Mouse (Mus musculus): Measurements from ENCODE around the gene Arid3b. TPM values are rescaled to one million over a fixed set of nuclear protein-coding genes. Genes with fewer than 3 reads are reported as not detected.
A peak's percentile ranks its signal among the peaks of the same experiment; 100 is the strongest.
"Not testable (repeated sequence)": the region's sequence is repeated elsewhere in the genome, so short reads cannot be mapped to it uniquely, and the experiment has no call there.

Arid3b gene
- 4.7 and 4.9 TPM in 2 replicates for polyA plus RNA-seq (2014; fragmentation: Nextera tagmentation; extraction: Ambion mirVana)

DNA sequence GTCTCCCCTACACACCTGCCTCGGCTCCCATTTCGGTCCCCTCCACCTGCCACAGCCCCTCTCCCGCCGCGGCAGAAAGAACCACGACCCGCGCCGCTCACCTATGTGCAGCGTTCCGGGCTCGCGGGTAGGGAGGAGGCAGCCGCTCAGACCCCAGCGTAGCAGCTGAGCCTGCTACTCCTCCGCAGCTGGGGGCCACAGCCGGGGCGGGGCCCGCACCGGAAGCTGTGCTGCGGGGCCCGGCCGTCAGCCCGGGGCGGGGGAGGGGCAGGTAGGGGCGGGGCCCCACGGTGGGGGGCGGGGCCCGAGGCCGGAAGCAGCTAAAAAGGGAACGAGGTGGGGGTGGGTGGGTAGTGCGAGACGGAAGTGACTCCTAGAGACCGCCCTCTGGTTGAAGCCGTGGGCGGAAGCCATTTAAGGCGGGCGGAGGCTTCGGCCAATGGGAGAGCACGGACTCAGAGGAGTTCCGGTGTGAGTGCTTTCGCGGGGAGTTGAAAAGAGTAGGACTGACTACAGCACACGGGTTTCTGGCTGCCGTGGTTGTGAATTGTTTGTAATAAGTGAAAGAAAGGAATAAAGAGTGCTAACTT, at the start of gene Arid3b:
TSS of gene Arid3b (minus strand) at position 213 of the 590 bp plus-strand sequence.
- Histone ChIP-seq H3K4me2 (peak within 1 kb of the TSS; percentile 81), H3K4me1 (ENCODE audit: insufficient read depth) (peaks cover 9% of the 10 kb centered on the region), H3K9me3 (ENCODE audit: low read depth, low read length) (no peaks in the 10 kb centered on the region), H3K27me3 (ENCODE audit: insufficient read depth, low read length) (peaks cover 17% of the 10 kb centered on the region), H3K27ac (ENCODE audit: low read depth) (peak within 1 kb of the TSS; percentile 39; the same call in 1 of the 2 replicates), H3K4me3 (ENCODE audit: low read depth, low read length) (peak within 1 kb of the TSS; percentile 66), H3K36me3 (ENCODE audit: insufficient read depth) (no peaks in the 10 kb centered on the region), H3K9ac (peak within 1 kb of the TSS; percentile 61)
- TF ChIP-seq CTCF (IDR thresholded peaks at IDR 0.05; ENCODE audit: low read depth) = no peak
- under 1% methylated on average over 45 of the region's 45 CpGs for WGBS
- DNase-seq = peak; percentile 97
- peak; percentile 100 for ATAC-seq (ENCODE audit: insufficient read depth)

DNA sequence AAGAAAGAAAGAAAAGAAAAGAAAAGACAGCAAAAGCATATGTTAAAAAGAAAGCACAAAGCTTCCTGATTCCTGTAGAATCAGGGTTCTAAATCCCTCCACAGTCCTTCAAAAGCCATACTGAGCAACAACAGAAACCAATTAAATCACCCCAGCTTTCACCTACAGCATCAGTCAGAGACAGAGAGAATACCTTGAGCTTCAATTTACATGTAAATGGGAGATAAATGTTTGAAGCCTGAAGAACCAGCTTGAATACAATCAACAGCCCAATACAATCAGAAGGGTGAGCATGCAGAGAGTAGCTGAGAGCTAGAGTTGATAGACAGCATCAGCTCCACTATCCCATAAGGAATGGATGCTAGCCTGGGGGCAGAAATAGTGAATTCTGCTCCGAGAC, 46.8 kb upstream of the Arid3b start:
- no peak for TF ChIP-seq CTCF (IDR thresholded peaks at IDR 0.05; ENCODE audit: low read depth)
- DNase-seq (no peak), ATAC-seq (ENCODE audit: insufficient read depth) (no peak)
- WGBS = 37% methylated on average over 1 of the region's 1 CpGs
- Histone ChIP-seq H3K27ac (ENCODE audit: low read depth) (no peak overlapping the region), H3K9ac (no peak overlapping the region), H3K4me1 (ENCODE audit: insufficient read depth) (no peaks in the 10 kb centered on the region), H3K9me3 (ENCODE audit: low read depth, low read length) (no peaks in the 10 kb centered on the region), H3K27me3 (ENCODE audit: insufficient read depth, low read length) (no peaks in the 10 kb centered on the region), H3K4me3 (ENCODE audit: low read depth, low read length) (no peak overlapping the region), H3K4me2 (no peak overlapping the region), H3K36me3 (ENCODE audit: insufficient read depth) (no peaks in the 10 kb centered on the region)

DNA sequence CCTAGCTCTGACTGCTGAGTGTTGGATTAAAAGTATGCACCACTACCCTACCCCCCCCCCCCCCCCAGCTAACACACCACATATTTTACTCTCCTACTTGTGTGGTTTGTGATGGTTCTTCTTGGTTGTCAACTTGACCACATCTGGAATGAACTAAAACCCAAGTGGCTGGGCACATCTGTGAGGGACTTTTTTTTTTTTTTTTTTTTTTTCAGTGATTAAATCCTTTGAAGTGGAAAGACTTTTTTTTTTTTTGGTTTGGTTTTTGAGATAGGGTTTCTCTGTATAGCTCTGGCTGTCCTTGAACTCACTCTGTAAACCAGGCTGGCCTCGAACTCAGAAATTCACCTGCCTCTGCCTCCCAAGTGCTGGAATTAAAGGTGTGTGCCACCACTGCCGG, 45.2 kb upstream of the Arid3b start:
- not testable (repeated sequence) for DNase-seq; H3K27ac ChIP-seq (ENCODE audit: low read depth); H3K36me3 ChIP-seq (ENCODE audit: insufficient read depth); H3K9ac ChIP-seq; H3K4me2 ChIP-seq; H3K4me3 ChIP-seq (ENCODE audit: low read depth, low read length); H3K4me1 ChIP-seq (ENCODE audit: insufficient read depth); H3K27me3 ChIP-seq (ENCODE audit: insufficient read depth, low read length); ATAC-seq (ENCODE audit: insufficient read depth); H3K9me3 ChIP-seq (ENCODE audit: low read depth, low read length)
- 77% methylated on average over 2 of the region's 2 CpGs for WGBS

DNA sequence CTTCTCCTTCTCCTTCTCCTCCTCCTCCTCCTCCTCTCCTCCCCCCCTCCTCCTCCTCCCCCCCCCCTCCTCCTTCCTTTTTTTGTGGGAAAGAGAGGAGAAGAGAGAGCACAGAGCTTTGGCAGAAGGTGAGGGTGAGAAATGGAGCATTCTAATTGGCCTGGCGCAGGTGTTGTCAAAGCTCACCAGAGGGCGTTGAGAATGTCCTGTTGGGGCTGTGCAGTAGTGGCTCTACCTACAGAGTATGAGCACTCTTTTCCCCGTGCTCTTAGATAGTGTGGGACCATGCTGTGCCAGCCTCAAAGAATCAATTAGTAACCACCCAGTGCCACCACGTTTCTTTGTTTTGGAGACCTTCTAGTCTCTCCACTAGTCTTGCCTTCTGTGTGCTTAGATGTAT, 43.7 kb upstream of the Arid3b start:
- TF ChIP-seq CTCF (IDR thresholded peaks at IDR 0.05; ENCODE audit: low read depth) = no peak
- H3K9ac ChIP-seq = no peak overlapping the region
- ATAC-seq (ENCODE audit: insufficient read depth) (no peak), DNase-seq (no peak)
- no peaks in the 10 kb centered on the region for H3K9me3 ChIP-seq (ENCODE audit: low read depth, low read length)
- H3K27ac ChIP-seq (ENCODE audit: low read depth) = no peak overlapping the region
- no peaks in the 10 kb centered on the region for H3K4me1 ChIP-seq (ENCODE audit: insufficient read depth)
- H3K4me3 ChIP-seq (ENCODE audit: low read depth, low read length) = no peak overlapping the region
- no peaks in the 10 kb centered on the region for H3K27me3 ChIP-seq (ENCODE audit: insufficient read depth, low read length)
- H3K4me2 ChIP-seq = no peak overlapping the region
- H3K36me3 ChIP-seq (ENCODE audit: insufficient read depth) = no peaks in the 10 kb centered on the region
- WGBS = 22% methylated on average over 4 of the region's 4 CpGs

DNA sequence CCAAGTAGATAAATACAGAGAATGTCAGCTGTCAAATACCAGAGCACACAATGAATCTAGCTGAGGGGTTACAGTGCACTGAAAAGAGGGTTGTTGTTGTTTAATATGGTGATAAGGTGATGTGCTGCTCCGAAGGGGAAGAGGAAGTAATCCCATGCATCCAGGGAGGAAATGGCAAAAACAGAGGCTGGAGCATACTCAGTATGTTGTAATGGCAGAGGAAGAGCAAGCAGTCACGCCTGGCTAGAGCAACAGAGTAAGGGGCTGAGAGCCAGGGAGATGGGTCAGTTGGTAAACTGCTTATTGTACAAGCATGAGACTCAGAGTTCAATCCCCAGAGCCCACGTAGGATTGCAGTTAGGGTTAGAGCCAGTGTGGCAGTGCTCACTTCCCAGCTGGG, 42.6 kb upstream of the Arid3b start:
- no peak overlapping the region for H3K4me2 ChIP-seq
- DNase-seq = no peak
- H3K9ac ChIP-seq = no peak overlapping the region
- no peaks in the 10 kb centered on the region for H3K36me3 ChIP-seq (ENCODE audit: insufficient read depth)
- 37% methylated on average over 3 of the region's 3 CpGs for WGBS
- no peak for TF ChIP-seq CTCF (IDR thresholded peaks at IDR 0.05; ENCODE audit: low read depth)
- no peak overlapping the region for H3K4me3 ChIP-seq (ENCODE audit: low read depth, low read length)
- H3K27ac ChIP-seq (ENCODE audit: low read depth) = no peak overlapping the region
- no peaks in the 10 kb centered on the region for H3K9me3 ChIP-seq (ENCODE audit: low read depth, low read length)
- no peaks in the 10 kb centered on the region for H3K27me3 ChIP-seq (ENCODE audit: insufficient read depth, low read length)
- no peaks in the 10 kb centered on the region for H3K4me1 ChIP-seq (ENCODE audit: insufficient read depth)
- ATAC-seq (ENCODE audit: insufficient read depth) = no peak

DNA sequence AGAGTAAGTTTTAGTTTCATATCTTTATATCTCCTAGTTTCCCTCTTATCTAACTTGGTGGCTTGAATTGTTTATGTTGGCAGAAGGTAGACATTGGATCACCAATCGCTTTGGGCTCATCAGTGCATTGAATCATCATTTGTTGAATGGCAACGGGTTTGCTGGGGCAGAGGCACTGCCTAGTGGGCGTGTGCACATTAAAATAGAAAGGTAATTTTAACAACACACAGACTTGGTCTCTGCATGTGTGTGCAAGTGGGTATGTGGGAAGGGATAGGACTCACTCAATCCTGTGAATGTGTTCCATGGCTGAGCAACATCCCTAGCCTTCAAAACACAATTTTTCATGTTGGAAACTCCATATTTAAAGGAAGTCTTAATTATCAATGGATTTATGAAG, 38.4 kb upstream of the Arid3b start:
- H3K4me1 ChIP-seq (ENCODE audit: insufficient read depth) = no peaks in the 10 kb centered on the region
- no peak for DNase-seq
- no peaks in the 10 kb centered on the region for H3K36me3 ChIP-seq (ENCODE audit: insufficient read depth)
- WGBS = 50% methylated on average over 3 of the region's 3 CpGs
- no peak overlapping the region for H3K4me3 ChIP-seq (ENCODE audit: low read depth, low read length)
- no peak overlapping the region for H3K4me2 ChIP-seq
- no peaks in the 10 kb centered on the region for H3K9me3 ChIP-seq (ENCODE audit: low read depth, low read length)
- no peaks in the 10 kb centered on the region for H3K27me3 ChIP-seq (ENCODE audit: insufficient read depth, low read length)
- H3K27ac ChIP-seq (ENCODE audit: low read depth) = no peak overlapping the region
- ATAC-seq (ENCODE audit: insufficient read depth) = no peak
- H3K9ac ChIP-seq = no peak overlapping the region
- TF ChIP-seq CTCF (IDR thresholded peaks at IDR 0.05; ENCODE audit: low read depth) = no peak

DNA sequence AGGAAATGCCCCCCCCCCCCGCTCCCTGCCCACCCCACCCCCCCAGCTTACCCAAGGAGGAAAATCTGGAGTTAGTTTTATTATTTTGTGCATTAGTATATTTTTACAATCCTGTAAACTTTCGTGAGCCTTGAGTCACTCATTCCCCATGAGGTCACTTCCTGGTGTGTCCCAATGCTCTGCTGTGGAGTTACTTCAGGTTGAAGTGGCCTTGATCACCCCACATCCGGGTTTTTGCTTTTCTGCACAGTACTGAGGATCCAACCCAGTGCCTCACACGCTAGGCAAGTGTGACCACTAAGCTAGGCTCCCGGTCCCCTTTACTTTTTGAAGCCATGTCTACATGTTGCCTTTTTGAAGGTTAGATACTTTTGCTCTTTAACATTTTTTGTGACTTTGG, 37.5 kb upstream of the Arid3b start:
- Histone ChIP-seq H3K4me2 (no peak overlapping the region), H3K27me3 (ENCODE audit: insufficient read depth, low read length) (no peaks in the 10 kb centered on the region), H3K9ac (no peak overlapping the region), H3K4me3 (ENCODE audit: low read depth, low read length) (no peak overlapping the region), H3K4me1 (ENCODE audit: insufficient read depth) (no peaks in the 10 kb centered on the region), H3K36me3 (ENCODE audit: insufficient read depth) (no peaks in the 10 kb centered on the region), H3K9me3 (ENCODE audit: low read depth, low read length) (no peaks in the 10 kb centered on the region), H3K27ac (ENCODE audit: low read depth) (no peak overlapping the region)
- no peak for TF ChIP-seq CTCF (IDR thresholded peaks at IDR 0.05; ENCODE audit: low read depth)
- WGBS = 72% methylated on average over 5 of the region's 5 CpGs
- ATAC-seq (ENCODE audit: insufficient read depth) = no peak
- no peak for DNase-seq

Measured in lung, embryonic 14.5 days (tissue).